Mouse (Mus musculus) hindbrain, embryonic 10.5 days (tissue): ENCODE results near the gene Rtl8b. TPM values are rescaled to one million over a fixed set of nuclear protein-coding genes. Genes with fewer than 3 reads are reported as not detected.
"Not testable (repeated sequence)": the region's sequence is repeated elsewhere in the genome, so short reads cannot be mapped to it uniquely, and the experiment has no call there.

Experiments
- DNase-seq: peaks from one replicate; pipeline ENCODE4 v3.0.0-alpha.2; 2017; ENCODE audit warnings: low spot score
- H3K27ac ChIP-seq: fragments of 300-500 bp; sonication (generic); 2 replicates; pipeline ENCODE4 v1.5.1; 2016; ENCODE audit warnings: mild to moderate bottlenecking, moderate library complexity
- H3K27me3 ChIP-seq: fragments of 300-500 bp; sonication (generic); 2 replicates; pipeline ENCODE4 v1.6.1; 2016; ENCODE audit warnings: mild to moderate bottlenecking; ENCODE audit not compliant: poor library complexity, insufficient read depth, severe bottlenecking
- H3K36me3 ChIP-seq: fragments of 300-500 bp; sonication (generic); 2 replicates; pipeline ENCODE4 v1.6.1; 2016; ENCODE audit warnings: mild to moderate bottlenecking, moderate library complexity
- H3K4me1 ChIP-seq: fragments of 300-500 bp; sonication (generic); replicated peaks from 2 replicates; pipeline ENCODE4 v1.6.1; 2016; ENCODE audit warnings: mild to moderate bottlenecking
- H3K4me3 ChIP-seq: fragments of 300-500 bp; sonication (generic); 2 replicates; pipeline ENCODE4 v1.5.1; 2016; ENCODE audit warnings: mild to moderate bottlenecking, moderate library complexity
- H3K9me3 ChIP-seq: fragments of 300-500 bp; sonication (generic); 2 replicates; pipeline ENCODE4 v1.6.1; 2016; ENCODE audit warnings: mild to moderate bottlenecking, moderate library complexity
- WGBS: fragments of 180-500 bp; shearing (Covaris S2); methylation state at CpG from one replicate; pipeline ENCODE4 v1.1.7; 2016; 5-methylcytosine and 5-hydroxymethylcytosine counted together
- polyA plus RNA-seq: library from polyadenylated mRNA; unstranded; fragments of >200 nt; fragmentation: Nextera tagmentation; extraction: Ambion mirVana; gene quantifications from 2 replicates; pipeline ENCODE4 v1.2.1, GENCODE M21; 2016

Rtl8b gene
- polyA plus RNA-seq, 1 experiment from 2014 or later: 86.9 TPM

- not testable (repeated sequence) for H3K4me1 ChIP-seq, H3K27ac ChIP-seq, DNase-seq, H3K36me3 ChIP-seq, H3K9me3 ChIP-seq, H3K27me3 ChIP-seq
- H3K4me3 ChIP-seq: peak overlapping the region; percentile 34; the same call in 1 of the 2 replicates
- WGBS: no CpG with 5 or more reads among the region's 36 CpGs
These were observed 494 bp downstream of the Rtl8b start for GRCm38 (mm10) chrX:53669557-53670270.

DNA sequence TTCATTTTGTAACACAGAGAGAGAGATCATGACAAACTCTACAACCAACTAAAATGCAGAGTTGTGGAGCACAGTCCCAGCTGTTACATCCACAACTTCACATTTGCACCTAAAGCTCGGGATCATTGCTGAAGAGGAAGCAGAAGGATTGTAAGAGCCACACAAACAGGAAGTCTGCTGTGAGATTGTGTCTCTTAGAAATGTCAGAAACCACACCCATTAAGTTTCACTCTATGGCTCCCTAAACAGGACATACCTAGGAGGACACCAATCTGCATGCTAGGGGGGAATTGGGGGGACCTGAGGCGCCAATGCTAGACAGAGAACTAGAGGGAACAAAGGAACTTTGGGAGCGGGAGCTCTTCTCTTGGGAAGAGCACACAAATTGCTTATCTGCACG lies 17.3 kb downstream of the Rtl8b start:
- H3K9me3 ChIP-seq, H3K36me3 ChIP-seq, DNase-seq, H3K4me3 ChIP-seq, H3K27me3 ChIP-seq, H3K27ac ChIP-seq, H3K4me1 ChIP-seq: not testable (repeated sequence)
- 82% methylated on average over 4 of the region's 4 CpGs for WGBS

DNA sequence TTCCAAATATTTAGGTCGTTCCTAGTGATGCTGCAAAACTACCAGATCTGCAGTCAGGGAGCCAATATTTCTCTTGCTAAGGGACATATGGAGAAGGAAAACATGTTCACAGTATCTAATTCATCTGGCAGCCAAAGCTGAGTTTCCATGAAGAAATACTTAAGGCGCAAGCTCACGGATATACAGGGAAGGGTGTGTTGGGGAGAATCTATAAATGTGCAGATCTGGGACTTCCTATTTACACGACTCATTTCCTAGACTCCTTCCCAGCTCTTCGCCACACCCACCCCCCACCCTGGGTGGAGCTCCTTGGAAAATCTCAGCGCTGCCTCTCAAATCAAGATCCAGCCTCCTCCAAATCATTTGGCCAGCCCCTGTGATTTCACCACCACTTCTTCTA lies 24.3 kb downstream of the Rtl8b start:
- Histone ChIP-seq H3K36me3 (no peaks in the 10 kb centered on the region), H3K27me3 (no peaks in the 10 kb centered on the region), H3K4me1 (no peaks in the 10 kb centered on the region), H3K4me3 (no peak overlapping the region), H3K9me3 (no peaks in the 10 kb centered on the region), H3K27ac (no peak overlapping the region)
- DNase-seq: no peak
- 86% methylated on average over 6 of the region's 6 CpGs for WGBS

- not testable (repeated sequence) for H3K27me3 ChIP-seq, H3K36me3 ChIP-seq, H3K4me1 ChIP-seq, H3K9me3 ChIP-seq
- peak; percentile 80 for DNase-seq
- Histone ChIP-seq H3K4me3 (peak within 1 kb of the TSS; percentile 43), H3K27ac (peak within 1 kb of the TSS; percentile 5; the same call in 1 of the 2 replicates)
- WGBS: 20% methylated on average over 12 of the region's 50 CpGs
These were observed 26.9 kb downstream of the Rtl8b start, which contains the start of gene Rtl8a for GRCm38 (mm10) chrX:53642980-53643961. Gene Rtl8a (minus strand): TSS chrX:53643682.

- not testable (repeated sequence) for H3K27ac ChIP-seq, H3K4me1 ChIP-seq, H3K9me3 ChIP-seq, H3K27me3 ChIP-seq, DNase-seq, H3K36me3 ChIP-seq
- peak overlapping the region; percentile 36; the same call in 1 of the 2 replicates for H3K4me3 ChIP-seq
- 57% methylated on average over 4 of the region's 4 CpGs for WGBS
These were observed 27.6 kb downstream of the Rtl8b start for GRCm38 (mm10) chrX:53642604-53642979.

DNA sequence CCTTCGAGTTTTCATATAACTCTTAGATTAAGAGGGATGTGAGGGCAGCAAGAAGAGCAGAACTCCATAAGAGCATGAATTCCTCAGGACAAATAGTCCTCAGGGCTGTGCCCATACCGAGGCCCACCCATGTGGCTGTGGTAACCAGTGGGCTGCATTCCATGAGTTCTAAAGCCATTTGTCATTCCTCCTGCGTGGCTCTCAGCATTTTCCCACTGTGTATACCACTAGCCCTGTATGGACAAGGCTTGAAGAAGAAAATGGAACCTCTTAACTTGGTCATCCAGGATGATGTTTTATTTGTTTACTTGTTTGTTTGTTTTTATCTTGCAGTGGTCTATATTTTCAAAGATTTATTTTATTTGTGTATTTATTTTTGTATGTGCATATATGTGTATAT lies 32.1 kb downstream of the Rtl8b start:
- DNase-seq, H3K36me3 ChIP-seq, H3K27ac ChIP-seq, H3K4me1 ChIP-seq, H3K9me3 ChIP-seq, H3K27me3 ChIP-seq, H3K4me3 ChIP-seq: not testable (repeated sequence)
- 66% methylated on average over 3 of the region's 3 CpGs for WGBS

Other genes starting within 250 kb of the Rtl8b start
- not detected in 2 replicates for gene Etd, start 235.5 kb downstream of the Rtl8b start, polyA plus RNA-seq
- 40.0 and 58.2 TPM in 2 replicates for gene Rtl8c, start 62.4 kb downstream of the Rtl8b start, polyA plus RNA-seq
- gene Gm14597, start 61.4 kb downstream of the Rtl8b start, polyA plus RNA-seq: not detected in 2 replicates
- gene Rtl8a, start 26.7 kb downstream of the Rtl8b start, polyA plus RNA-seq: 68.5 and 96.4 TPM in 2 replicates
- gene 4930502E18Rik, start 54.4 kb upstream of the Rtl8b start, polyA plus RNA-seq: 0.11 and 0.14 TPM in 2 replicates
- not detected in 2 replicates for gene 1700013H16Rik, start 87.4 kb upstream of the Rtl8b start, polyA plus RNA-seq
- not detected in 2 replicates for gene Zfp36l3, start 106.0 kb upstream of the Rtl8b start, polyA plus RNA-seq
- gene Xlr, start 127.3 kb upstream of the Rtl8b start, polyA plus RNA-seq: 1.0 and 1.2 TPM in 2 replicates